Mouse (Mus musculus) megakaryocyte-erythroid progenitor cell, adult 5-6 weeks (primary cell): ENCODE results near the gene Gm11115. TPM values are rescaled to one million over a fixed set of nuclear protein-coding genes. Genes with fewer than 3 reads are reported as not detected.

Source experiments
- ATAC-seq: replicated peaks from 2 replicates; pipeline ENCODE4 v1.8.0; 2016; ENCODE audit warnings: mild to moderate bottlenecking, inconsistent platforms; ENCODE audit not compliant: severe bottlenecking, poor library complexity, low FRiP score, low TSS enrichment
- total RNA-seq, 2 experiments: library from RNA; stranded (forward) in 1 of 2; stranded (reverse) in 1 of 2; fragments of 200-1000, 215-1000 nt in 1 of 2; fragments of >200 nt in 1 of 2; fragmentation: Nextera tagmentation in 1 of 2; gene quantifications; 2 replicates each; pipeline ENCODE4 v1.2.3; 2014 to 2017

The Gm11115 gene
- total RNA-seq (2014; fragmentation: Nextera tagmentation) (not detected in 2 replicates), total RNA-seq (2017) (not detected in 2 replicates)

- no peak for ATAC-seq
Measured at GRCm38 (mm10) chr5:88153999-88154398, at the start of gene Gm11115. TSS of gene Gm11115 (minus strand) at chr5:88154099.

- no peak for ATAC-seq
Measured at GRCm38 (mm10) chr5:88111430-88111829, 42.5 kb downstream of the Gm11115 start, which contains the start of gene Gm11116. TSS of gene Gm11116 (minus strand) at chr5:88111530.

Other genes starting within 250 kb of the Gm11115 start
- gene Csn3, start 228.5 kb downstream of the Gm11115 start, total RNA-seq (2014; fragmentation: Nextera tagmentation), result not detected in 2 replicates
- not detected in 2 replicates for gene Csn3, start 228.5 kb downstream of the Gm11115 start, total RNA-seq (2017)
- gene 2310003L06Rik, start 184.6 kb downstream of the Gm11115 start, total RNA-seq (2014; fragmentation: Nextera tagmentation), result not detected in 2 replicates
- gene 2310003L06Rik, start 184.6 kb downstream of the Gm11115 start, total RNA-seq (2017), result not detected in 2 replicates
- gene Gm28434, start 184.6 kb downstream of the Gm11115 start, total RNA-seq (2014; fragmentation: Nextera tagmentation), result not detected in 2 replicates
- gene Gm28434, start 184.6 kb downstream of the Gm11115 start, total RNA-seq (2017), result not detected in 2 replicates
- not detected in 2 replicates for gene Cabs1, start 174.7 kb downstream of the Gm11115 start, total RNA-seq (2014; fragmentation: Nextera tagmentation)
- gene Cabs1, start 174.7 kb downstream of the Gm11115 start, total RNA-seq (2017), result not detected in 2 replicates
- gene Smr3a, start 151.6 kb downstream of the Gm11115 start, total RNA-seq (2014; fragmentation: Nextera tagmentation), result not detected in 2 replicates
- gene Smr3a, start 151.6 kb downstream of the Gm11115 start, total RNA-seq (2017), result not detected in 2 replicates
- gene Smr2, start 67.5 kb downstream of the Gm11115 start, total RNA-seq (2014; fragmentation: Nextera tagmentation), result not detected in 2 replicates
- not detected in 2 replicates for gene Smr2, start 67.5 kb downstream of the Gm11115 start, total RNA-seq (2017)
- gene Gm11116, start 42.6 kb downstream of the Gm11115 start, total RNA-seq (2014; fragmentation: Nextera tagmentation), result not detected in 2 replicates
- not detected in 2 replicates for gene Gm11116, start 42.6 kb downstream of the Gm11115 start, total RNA-seq (2017)
- not detected in 2 replicates for gene Gm7714, start 114.8 kb upstream of the Gm11115 start, total RNA-seq (2014; fragmentation: Nextera tagmentation)
- gene Gm7714, start 114.8 kb upstream of the Gm11115 start, total RNA-seq (2017), result not detected in 2 replicates
- gene Prol1, start 163.2 kb upstream of the Gm11115 start, total RNA-seq (2014; fragmentation: Nextera tagmentation), result not detected in 2 replicates
- not detected in 2 replicates for gene Prol1, start 163.2 kb upstream of the Gm11115 start, total RNA-seq (2017)
- gene Amtn, start 222.0 kb upstream of the Gm11115 start, total RNA-seq (2014; fragmentation: Nextera tagmentation), result not detected in 2 replicates
- not detected in 2 replicates for gene Amtn, start 222.0 kb upstream of the Gm11115 start, total RNA-seq (2017)